Mouse (Mus musculus) lung, adult 2 months (tissue): ENCODE measurements around the gene Ttyh2.

Source experiments
- CTCF ChIP-seq: fragments of 200-500 bp; IDR thresholded peaks from 2 replicates; pipeline ENCODE4 v1.5.1; 2011; ENCODE audit warnings: mild to moderate bottlenecking, low read length, control low read depth; ENCODE audit not compliant: insufficient read depth
- POLR2A ChIP-seq: fragments of 200-500 bp; IDR thresholded peaks from 2 replicates; pipeline ENCODE4 v1.6.1; 2011; ENCODE audit warnings: low read depth, mild to moderate bottlenecking, control low read depth, low read length, borderline replicate concordance; ENCODE audit errors: extremely low read depth

DNA sequence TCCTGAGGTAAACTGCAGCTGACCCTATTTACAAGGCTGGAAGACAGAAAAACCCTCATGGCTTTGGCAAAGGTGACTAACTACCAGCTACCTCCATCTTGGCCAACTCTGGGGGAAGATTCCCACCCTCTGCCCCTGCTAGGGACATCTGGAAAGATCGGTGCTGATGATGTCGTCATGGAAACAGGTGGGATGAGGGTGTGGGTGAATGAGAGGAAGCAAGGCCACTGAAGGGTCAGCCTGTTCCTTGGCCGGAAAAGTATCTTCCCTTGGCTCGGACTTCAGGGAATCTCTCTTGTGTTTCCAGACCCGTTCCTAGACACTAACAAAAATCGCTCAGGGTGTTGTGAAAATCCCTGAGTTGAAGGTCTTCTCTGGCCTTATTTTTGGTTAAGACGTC lies 40.3 kb downstream of the Ttyh2 start:
- no peak for TF ChIP-seq CTCF
- TF ChIP-seq POLR2A = no peak
